Mouse (Mus musculus): ENCODE measurements around the gene C1qa.

The C1qa gene

DNA sequence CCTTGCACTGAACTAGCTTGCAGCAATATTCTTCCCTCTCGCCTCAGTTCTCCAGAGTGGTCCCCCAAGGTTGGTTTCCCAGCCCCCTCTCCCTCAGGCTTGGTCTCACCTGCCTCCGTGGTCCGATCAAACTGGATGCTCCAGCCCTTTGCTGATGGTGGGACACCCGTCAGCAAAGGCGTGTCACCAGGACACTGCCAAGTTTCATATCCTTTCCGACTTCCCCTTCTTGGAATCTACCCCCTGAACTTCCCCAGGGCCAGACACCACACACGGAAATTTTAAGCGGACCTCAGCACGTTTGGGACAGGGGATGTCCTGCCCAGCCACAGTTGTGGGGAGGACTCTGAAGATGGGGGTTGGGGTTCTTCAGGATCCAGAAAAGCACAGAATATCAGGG, at the start of gene C1qa:
TSS of gene C1qa (minus strand) at position 167 of the 400 bp plus-strand sequence.
- DNase-seq, result no peak

GRCm38 (mm10) chr4:136945397-136945796, 46.8 kb upstream of the C1qa start:
- no peak for DNase-seq

GRCm38 (mm10) chr4:136944558-136945350, 46.2 kb upstream of the C1qa start:
- DNase-seq, result no peak

GRCm38 (mm10) chr4:136943175-136943574, 44.6 kb upstream of the C1qa start:
- DNase-seq, result no peak

DNA sequence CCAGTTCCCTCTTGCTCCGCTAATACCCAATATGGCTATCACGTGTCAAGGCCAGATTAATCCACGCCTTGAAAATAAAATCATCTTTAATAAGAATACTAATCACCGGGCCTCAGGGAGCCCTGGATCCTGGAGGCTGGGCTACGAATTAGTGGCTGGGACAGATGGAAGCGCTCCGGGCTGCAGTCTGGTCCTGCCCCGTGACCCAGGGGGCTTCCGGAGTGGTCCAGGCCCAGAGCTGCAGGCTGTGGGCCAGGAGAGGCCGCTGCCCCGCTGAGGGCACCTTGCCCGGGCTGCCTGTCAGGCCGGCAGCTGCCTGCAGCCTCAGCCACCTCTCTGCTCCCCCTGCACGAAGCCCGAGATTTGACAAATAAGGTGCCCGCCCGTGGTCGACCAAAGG, 44.2 kb upstream of the C1qa start:
- peak in 1 of 2 experiments; percentile 50 for DNase-seq

GRCm38 (mm10) chr4:136937935-136938334, 39.3 kb upstream of the C1qa start:
- no peak for DNase-seq

DNA sequence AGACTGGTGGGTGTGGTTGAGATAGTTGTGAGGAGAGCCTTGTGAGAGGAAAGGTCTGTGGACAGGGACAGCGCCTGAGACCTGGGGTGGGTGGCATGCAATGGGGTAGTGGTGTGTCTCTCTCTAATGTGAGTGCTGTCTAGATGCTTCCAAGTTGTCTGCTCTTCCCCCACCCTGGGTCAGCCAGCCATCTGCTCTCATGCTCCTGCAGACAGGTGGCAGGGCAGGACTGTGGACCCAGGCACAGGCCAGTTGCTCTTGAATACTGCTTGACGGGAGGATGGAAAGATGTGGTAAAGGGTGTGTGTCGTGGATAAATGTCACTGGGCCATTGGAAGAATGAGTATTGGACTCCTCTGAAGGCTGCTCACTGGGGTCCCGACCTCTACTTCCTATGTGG, 38.7 kb upstream of the C1qa start:
- DNase-seq, result no peak

DNA sequence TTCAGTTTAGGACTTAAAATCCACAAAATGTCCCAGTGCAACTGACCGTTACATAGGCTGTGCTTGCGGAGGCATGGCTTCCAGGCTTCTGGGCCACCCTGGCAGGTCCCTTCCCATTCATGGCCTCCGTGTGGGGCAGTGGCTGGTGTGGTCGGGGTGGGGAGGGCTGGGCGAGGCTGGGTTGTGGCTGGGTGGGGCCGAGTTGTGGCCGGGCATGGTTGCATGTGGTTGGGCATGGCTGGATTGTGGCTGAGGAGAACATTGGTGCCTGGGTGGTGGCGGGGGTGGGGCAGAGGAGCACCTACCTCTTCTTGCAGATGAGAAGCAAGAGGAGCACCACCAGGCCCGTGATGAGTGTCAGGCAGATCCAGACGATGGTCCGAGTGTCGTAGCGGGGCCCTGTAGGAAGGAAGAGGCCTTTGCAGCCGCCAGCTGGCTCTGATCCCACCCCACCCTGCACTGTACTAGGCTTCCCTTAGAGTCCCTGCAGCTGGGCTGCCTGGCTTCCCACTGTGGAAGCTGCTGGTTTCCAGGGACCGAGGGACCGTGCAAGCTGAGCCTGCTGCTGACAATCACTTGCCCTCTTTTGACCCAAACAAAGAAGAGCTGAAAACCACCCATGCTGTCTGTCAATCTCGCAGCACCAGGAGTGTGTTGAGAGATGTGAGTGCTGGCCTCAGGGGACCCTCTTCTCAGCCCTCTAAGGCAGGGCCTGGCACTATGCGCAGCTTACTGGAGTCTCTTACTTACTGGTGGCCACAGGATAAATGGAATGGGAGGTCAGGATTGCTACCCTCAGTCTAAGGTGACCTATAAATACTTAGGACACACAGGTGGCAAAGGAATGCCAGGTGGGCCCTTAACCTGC, 36.4 kb upstream of the C1qa start:
- no peak for DNase-seq

- no peak for DNase-seq
These were observed 31.9 kb upstream of the C1qa start for GRCm38 (mm10) chr4:136930474-136930873.

- DNase-seq, result peak; percentile 37 to 47
These were observed 30.3 kb upstream of the C1qa start for GRCm38 (mm10) chr4:136928928-136929327.

GRCm38 (mm10) chr4:136925804-136926203, 27.2 kb upstream of the C1qa start:
- no peak for DNase-seq

GRCm38 (mm10) chr4:136924529-136924928, 25.9 kb upstream of the C1qa start:
- DNase-seq, result peak; percentile 58 to 85

DNA sequence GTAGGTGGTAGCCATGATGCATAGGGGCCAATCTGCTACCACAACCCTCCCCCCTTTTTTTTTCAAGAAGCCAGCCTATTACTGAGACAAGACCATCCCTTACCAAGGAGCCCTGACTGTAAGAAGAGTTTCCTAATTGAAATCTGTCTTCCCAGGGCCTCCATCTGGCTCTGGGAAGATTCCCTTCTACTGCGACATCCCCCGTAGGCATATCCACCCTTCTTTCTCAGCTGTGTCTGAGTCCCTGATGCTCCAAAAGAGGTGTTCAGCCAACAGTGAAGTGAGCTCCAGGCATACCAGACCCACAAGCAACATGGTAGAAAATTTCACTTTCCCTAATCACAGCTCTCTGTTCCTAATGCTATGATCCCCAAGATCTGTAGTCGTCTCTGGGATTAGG, 20.9 kb upstream of the C1qa start:
- DNase-seq, result no peak

GRCm38 (mm10) chr4:136918834-136919233, 20.2 kb upstream of the C1qa start:
- no peak for DNase-seq

GRCm38 (mm10) chr4:136917165-136917524, 18.5 kb upstream of the C1qa start:
- DNase-seq, result no peak

DNA sequence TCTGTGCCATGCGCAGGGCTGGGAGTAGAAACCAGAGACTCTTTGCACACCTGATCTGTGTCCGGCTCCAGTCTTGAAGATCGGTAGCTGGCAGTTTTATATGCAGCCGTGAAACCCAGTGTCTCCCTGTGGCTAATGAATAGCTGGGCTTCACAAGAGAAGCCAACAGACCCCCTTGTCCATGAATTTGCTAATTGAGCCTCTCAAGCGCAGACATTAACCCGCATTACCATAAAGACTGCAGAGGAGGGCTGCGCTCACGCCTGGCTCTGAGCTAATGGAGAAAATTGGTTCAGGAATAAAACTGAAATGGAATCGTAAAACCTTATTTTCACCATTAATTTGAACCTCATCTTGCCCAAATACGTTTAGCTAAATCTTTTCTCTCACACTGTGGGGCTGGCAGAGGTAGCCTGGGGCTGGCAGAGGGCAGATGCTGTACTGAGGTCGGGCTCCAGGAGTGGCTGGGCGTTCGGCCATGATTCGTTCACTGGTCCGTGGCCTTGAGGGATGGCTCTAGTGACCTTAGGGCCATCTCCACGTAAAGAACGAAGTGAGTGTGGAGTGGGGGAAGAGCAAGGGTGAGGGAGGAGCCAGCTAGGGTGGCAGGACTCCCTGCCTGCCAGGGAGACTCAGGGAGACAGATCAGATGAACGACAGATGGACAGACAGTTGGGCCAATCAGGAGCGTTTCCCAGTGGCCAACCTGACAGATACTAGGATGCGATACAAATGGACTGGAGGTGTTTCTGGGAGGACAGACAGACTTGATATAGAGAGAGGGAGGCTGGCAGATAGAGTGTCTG, 18.0 kb upstream of the C1qa start:
- no peak for DNase-seq

GRCm38 (mm10) chr4:136912841-136913240, 14.2 kb upstream of the C1qa start:
- no peak for DNase-seq

DNA sequence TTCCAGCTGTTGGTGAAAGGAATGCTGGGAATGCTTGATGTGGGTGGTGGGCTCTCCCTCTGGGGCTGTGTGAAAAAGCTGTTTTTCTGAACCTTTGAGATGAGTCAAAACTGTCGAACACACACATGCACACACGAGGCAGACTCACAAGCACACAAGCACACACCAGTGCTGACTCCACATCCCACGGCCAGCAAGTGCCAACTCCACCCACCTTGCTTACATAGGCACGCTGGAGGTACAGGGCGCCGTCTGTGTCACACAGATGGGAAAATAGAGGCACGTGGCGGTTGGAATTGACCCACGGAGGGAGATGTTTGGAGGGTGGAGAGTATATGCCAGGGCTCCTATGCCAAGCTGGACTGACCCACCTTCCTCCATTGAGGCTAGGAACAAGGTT, 13.2 kb upstream of the C1qa start:
- no peak for DNase-seq

- DNase-seq, result no peak
These were observed 12.6 kb upstream of the C1qa start for GRCm38 (mm10) chr4:136911211-136911646.

DNA sequence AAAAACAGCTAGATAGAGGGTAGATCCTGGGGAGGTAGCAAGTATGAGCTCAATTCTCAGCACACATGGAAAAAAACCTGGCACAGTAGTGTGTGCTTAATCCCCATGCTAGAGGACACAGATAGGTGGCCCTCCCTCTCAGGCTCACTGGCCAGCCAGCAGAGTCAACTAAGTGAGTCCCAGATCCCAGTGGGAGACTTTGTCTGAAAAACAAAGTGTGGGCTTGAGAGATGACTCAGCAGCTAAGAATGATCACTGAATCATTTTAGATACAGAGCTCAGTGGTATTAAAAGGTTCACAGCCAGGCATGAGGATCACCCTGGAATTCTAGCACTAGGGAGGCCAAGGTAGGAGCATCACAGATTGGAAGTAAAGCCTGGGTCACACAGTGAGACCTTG, 9.2 kb upstream of the C1qa start:
- no peak for DNase-seq

DNA sequence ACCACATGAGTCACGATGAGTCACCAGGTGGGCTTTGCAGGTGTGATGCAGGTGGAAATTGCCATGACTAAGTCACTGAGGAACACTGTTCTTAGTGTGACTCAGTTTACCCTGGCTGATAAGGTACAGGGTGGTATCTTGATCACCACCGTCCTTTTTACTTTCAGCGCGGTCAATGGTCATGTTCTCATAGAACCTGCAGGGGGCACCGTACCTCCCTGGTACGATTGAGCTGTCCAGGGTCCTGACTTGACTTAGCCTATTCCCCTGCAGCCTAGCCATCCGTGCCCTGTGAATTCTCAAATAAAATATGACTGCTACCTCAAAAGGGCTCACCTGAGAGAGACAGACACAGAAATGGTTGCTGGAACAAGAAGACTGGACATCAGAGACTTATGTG, 8.4 kb upstream of the C1qa start:
- DNase-seq, result peak; percentile 51 to 78

DNA sequence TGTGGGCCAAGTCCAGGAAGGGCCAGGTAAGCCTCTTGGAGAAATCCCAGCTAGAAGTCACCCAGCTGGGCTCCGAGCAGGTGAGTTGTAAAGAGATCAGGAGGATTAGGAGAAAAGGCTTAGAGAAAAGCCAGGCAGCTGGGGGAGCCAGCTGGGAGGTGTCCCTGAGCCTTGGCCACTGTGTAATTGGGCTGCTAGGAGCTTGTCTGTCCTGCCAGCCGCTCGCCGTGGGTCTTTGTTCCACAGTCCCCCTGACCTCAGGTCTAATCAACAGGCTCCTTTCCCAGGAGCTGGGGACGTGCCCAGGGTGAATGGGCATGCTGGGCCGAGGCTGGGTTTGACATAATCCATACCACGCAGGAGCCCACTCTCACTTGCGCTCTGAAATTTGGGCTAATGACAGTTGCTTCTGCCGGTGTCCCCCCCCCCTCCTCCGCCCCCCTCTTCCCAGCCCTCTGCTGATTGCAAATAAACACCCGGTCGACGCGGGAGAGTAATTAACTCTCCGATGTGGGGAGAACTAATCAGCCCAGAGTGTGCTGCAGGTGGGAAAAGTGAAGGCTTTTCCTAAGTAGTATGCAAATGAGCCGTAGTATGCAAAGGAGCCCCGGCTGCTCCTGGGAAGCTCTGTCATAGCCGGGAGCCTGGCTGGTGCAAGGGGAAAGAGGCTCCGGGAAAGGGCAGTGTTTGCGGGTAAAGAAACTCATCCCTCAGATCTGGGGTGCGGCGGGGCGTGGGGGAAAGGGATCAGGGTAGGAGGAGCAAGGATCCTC, 6.3 kb upstream of the C1qa start:
- DNase-seq, result no peak
